Mouse (Mus musculus): Measurements from ENCODE around the gene Osbpl10. TPM values are rescaled to one million over a fixed set of nuclear protein-coding genes. Genes with fewer than 3 reads are reported as not detected.

The Osbpl10 gene
- polyA plus RNA-seq, 1 experiment = not detected

DNA sequence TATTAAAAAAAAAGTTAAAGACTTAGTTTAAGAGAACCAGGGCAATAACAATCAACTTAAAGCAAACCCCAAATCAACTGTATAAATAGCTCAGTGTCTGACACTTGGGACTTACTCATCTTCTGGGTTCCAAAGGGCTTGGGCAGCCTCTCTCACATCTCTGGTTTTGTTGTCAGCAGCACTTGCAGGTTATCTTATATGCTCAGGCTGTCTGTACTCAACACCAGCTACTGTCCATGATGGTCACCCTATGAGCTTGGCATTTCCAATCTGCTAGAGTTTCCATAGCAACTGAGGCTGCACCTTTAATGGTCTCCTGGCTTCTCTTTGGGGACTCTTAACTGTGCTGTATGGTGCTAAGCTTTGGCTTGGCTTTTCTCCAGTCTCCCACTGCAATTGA, 259.6 kb downstream of the Osbpl10 start:
- H3K27me3 ChIP-seq (ENCODE audit: control insufficient read depth) = no peaks in the 10 kb centered on the region
- H3K4me1 ChIP-seq (ENCODE audit: control insufficient read depth) = peaks cover 33% of the 10 kb centered on the region
- H3K9me3 ChIP-seq (ENCODE audit: control insufficient read depth, low read length) = no peaks in the 10 kb centered on the region
- H3K4me3 ChIP-seq (replicated peaks) = no peak overlapping the region
- TF ChIP-seq TAL1 (IDR thresholded peaks at IDR 0.05; ENCODE audit: low read length) = no peak; the same call in 2 of the 3 replicates
- no peak; the same call in 1 of the 2 replicates for TF ChIP-seq GATA1 (IDR thresholded peaks at IDR 0.05; ENCODE audit: low read length)
- peaks cover 40% of the 10 kb centered on the region for H3K36me3 ChIP-seq (ENCODE audit: control insufficient read depth)

DNA sequence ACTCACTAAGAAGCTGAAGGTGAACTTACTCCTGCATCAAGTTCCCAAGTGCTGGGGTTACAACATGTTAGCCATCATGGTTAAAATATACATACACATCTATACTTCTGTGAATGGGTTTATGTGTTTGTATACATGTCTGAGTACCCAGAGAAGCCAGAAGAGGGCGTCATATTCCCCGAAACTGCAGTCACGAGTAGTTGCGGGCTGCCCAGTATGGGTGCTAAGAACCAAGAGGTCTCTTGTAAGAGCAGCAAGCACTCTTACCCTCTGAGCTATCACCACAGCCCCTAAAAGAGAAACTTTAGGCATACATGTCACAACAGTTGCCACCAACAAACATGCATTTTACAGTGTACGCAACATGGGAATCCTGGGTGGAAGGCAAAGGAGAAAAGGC, 261.5 kb downstream of the Osbpl10 start:
- no peak for TF ChIP-seq TAL1 (IDR thresholded peaks at IDR 0.05; ENCODE audit: low read length)
- TF ChIP-seq GATA1 (IDR thresholded peaks at IDR 0.05; ENCODE audit: low read length) = no peak
- peaks cover 33% of the 10 kb centered on the region for H3K4me1 ChIP-seq (ENCODE audit: control insufficient read depth)
- H3K9me3 ChIP-seq (ENCODE audit: control insufficient read depth, low read length) = no peaks in the 10 kb centered on the region
- H3K27me3 ChIP-seq (ENCODE audit: control insufficient read depth) = no peaks in the 10 kb centered on the region
- H3K36me3 ChIP-seq (ENCODE audit: control insufficient read depth) = peaks cover 59% of the 10 kb centered on the region
- H3K4me3 ChIP-seq (replicated peaks) = no peak overlapping the region

DNA sequence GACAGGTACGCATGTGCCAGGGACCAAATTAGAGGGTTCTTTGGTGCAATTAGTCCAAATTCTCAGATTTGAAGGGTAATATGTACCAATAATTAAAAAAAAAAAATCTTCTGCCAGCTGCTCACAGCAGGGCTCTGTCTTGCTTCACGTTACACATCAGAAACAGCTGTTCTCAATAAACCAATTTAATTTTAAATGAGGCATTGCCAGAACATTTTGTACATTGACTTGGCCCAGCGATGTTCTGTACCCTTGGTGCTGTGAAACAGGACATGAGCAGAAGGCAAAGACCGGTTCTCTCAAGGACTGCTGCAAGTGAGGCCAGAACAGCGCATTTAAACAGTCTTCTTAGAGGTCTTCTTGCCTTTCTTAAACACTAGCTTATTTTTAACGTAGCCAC, 265.3 kb downstream of the Osbpl10 start:
- Histone ChIP-seq H3K36me3 (ENCODE audit: control insufficient read depth) (peaks cover 92% of the 10 kb centered on the region), H3K4me3 (replicated peaks) (no peak overlapping the region), H3K27me3 (ENCODE audit: control insufficient read depth) (no peaks in the 10 kb centered on the region), H3K4me1 (ENCODE audit: control insufficient read depth) (peaks cover 11% of the 10 kb centered on the region), H3K9me3 (ENCODE audit: control insufficient read depth, low read length) (no peaks in the 10 kb centered on the region)
- TF ChIP-seq GATA1 (IDR thresholded peaks at IDR 0.05; ENCODE audit: low read length) = no peak
- TF ChIP-seq TAL1 (IDR thresholded peaks at IDR 0.05; ENCODE audit: low read length) = no peak

DNA sequence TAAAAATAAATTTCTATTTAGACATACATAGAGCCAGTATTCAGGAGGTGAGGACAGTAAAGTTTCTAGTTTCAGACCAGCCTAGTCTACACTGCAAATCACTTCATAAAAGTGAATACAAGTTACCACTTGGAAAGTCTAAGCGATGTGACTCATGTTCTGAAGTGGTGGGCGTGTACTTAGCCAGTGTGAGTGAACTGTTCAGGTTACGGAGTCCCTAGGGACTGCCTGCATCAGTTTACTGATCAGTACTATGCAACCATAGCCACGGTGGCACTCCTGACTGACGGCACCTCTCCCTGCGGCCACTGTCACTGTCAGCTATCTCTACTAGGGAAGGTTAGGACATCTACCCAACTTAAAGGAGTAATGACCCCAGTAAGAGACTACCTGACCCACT, 266.7 kb downstream of the Osbpl10 start:
- Histone ChIP-seq H3K27me3 (ENCODE audit: control insufficient read depth) (no peaks in the 10 kb centered on the region), H3K4me3 (replicated peaks) (no peak overlapping the region), H3K4me1 (ENCODE audit: control insufficient read depth) (peaks cover 16% of the 10 kb centered on the region), H3K36me3 (ENCODE audit: control insufficient read depth) (peaks cover 95% of the 10 kb centered on the region), H3K9me3 (ENCODE audit: control insufficient read depth, low read length) (no peaks in the 10 kb centered on the region)
- TF ChIP-seq TAL1 (IDR thresholded peaks at IDR 0.05; ENCODE audit: low read length) (no peak), GATA1 (IDR thresholded peaks at IDR 0.05; ENCODE audit: low read length) (no peak)

DNA sequence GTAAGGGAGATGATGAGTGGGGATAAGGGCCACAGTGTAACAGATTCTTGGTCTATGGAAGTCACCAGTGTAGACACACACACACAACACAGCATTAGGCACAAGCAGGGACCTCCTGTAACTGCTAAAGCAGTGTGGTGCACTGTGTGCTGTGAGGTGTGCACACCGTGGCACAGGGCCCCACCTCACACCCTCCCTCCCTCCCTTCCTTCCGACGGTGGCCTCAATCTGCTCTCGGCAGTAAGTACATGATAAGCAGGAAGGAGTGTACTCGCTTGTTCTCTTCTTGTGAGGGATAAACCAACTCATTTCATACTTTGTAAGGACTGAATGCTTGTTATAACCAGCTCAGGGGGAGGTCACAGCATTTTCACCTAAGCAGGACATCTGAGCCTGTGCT, 270.8 kb downstream of the Osbpl10 start:
- TF ChIP-seq TAL1 (IDR thresholded peaks at IDR 0.05; ENCODE audit: low read length) (no peak), GATA1 (IDR thresholded peaks at IDR 0.05; ENCODE audit: low read length) (no peak)
- H3K36me3 ChIP-seq (ENCODE audit: control insufficient read depth) = peaks cover 95% of the 10 kb centered on the region
- H3K9me3 ChIP-seq (ENCODE audit: control insufficient read depth, low read length) = no peaks in the 10 kb centered on the region
- H3K4me3 ChIP-seq (replicated peaks) = no peak overlapping the region
- no peaks in the 10 kb centered on the region for H3K27me3 ChIP-seq (ENCODE audit: control insufficient read depth)
- H3K4me1 ChIP-seq (ENCODE audit: control insufficient read depth) = peaks cover 22% of the 10 kb centered on the region

DNA sequence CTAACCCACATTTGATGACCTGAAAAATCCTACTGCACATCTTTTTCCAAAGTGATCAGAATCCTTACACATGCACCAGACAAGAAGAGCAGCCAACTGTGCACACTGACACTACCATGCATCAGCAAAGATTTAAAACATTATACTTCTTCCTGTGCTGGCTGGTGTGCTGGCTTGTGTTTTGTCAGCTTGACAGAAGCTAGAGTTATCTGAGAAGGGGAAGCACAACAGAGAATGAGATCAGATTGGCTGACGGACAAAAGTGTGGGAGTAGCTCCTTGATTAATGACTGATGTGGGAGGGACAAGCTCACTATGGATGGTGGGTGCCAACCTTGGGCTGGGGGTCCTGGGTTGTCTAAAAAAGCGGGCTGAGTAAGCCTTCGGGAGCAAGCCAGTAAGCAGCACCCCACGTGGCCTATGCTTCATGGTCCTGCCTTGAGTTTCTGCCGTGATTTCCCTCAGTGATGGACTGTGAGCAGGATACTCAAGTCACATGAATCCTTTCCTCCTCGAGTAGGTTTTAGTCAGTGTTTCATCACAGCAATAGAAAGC, 279.4 kb downstream of the Osbpl10 start:
- no peak for TF ChIP-seq GATA1 (IDR thresholded peaks at IDR 0.05; ENCODE audit: low read length)
- no peak for TF ChIP-seq TAL1 (IDR thresholded peaks at IDR 0.05; ENCODE audit: low read length)
- Histone ChIP-seq H3K4me1 (ENCODE audit: control insufficient read depth) (peaks cover 17% of the 10 kb centered on the region), H3K9me3 (ENCODE audit: control insufficient read depth, low read length) (no peaks in the 10 kb centered on the region), H3K36me3 (ENCODE audit: control insufficient read depth) (peaks cover 77% of the 10 kb centered on the region), H3K27me3 (ENCODE audit: control insufficient read depth) (no peaks in the 10 kb centered on the region), H3K4me3 (replicated peaks) (no peak overlapping the region)

DNA sequence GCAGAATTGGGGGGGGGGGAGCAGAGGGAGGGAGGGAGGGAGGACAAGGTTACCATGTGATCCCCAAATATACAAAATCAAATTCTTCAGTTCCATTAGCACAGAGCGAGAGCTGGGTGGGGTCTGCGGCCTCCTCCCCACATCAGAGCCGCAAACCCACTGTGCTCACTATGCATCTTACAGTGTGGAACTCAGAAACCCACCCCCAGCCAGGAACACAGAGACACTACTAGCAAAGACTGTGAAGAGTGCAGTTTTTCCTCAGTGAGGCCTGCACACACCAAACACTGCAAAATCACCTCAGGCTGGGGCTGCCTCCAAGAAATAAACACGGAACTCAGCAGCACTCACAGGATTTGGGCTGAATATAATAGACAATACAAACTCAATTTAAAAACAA, 281.5 kb downstream of the Osbpl10 start:
- TF ChIP-seq TAL1 (IDR thresholded peaks at IDR 0.05; ENCODE audit: low read length) (no peak), GATA1 (IDR thresholded peaks at IDR 0.05; ENCODE audit: low read length) (no peak)
- Histone ChIP-seq H3K9me3 (ENCODE audit: control insufficient read depth, low read length) (no peaks in the 10 kb centered on the region), H3K4me3 (replicated peaks) (no peak overlapping the region), H3K27me3 (ENCODE audit: control insufficient read depth) (no peaks in the 10 kb centered on the region), H3K4me1 (ENCODE audit: control insufficient read depth) (peaks cover 17% of the 10 kb centered on the region), H3K36me3 (ENCODE audit: control insufficient read depth) (peaks cover 73% of the 10 kb centered on the region)

DNA sequence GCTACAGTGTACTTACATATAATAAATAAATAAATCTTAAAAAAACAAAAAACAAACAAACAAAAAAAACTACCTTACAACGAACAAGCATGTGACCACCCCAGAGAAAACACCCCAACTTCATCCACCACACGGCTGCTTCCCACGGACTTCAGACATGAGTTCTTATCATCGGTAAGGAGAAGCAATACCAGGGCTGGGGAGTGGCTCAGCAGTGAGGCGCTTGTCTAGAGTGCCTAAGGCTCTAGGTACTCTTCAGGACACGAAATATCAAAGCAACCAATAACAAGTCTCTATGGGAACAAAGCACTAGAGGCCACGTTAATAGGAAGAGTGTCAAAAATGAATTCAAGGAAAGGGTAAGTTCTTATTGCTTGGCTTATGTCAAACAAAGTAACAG, 282.1 kb downstream of the Osbpl10 start:
- no peak for TF ChIP-seq TAL1 (IDR thresholded peaks at IDR 0.05; ENCODE audit: low read length)
- no peak for TF ChIP-seq GATA1 (IDR thresholded peaks at IDR 0.05; ENCODE audit: low read length)
- Histone ChIP-seq H3K4me3 (replicated peaks) (no peak overlapping the region), H3K9me3 (ENCODE audit: control insufficient read depth, low read length) (no peaks in the 10 kb centered on the region), H3K36me3 (ENCODE audit: control insufficient read depth) (peaks cover 73% of the 10 kb centered on the region), H3K27me3 (ENCODE audit: control insufficient read depth) (no peaks in the 10 kb centered on the region), H3K4me1 (ENCODE audit: control insufficient read depth) (peaks cover 17% of the 10 kb centered on the region)

DNA sequence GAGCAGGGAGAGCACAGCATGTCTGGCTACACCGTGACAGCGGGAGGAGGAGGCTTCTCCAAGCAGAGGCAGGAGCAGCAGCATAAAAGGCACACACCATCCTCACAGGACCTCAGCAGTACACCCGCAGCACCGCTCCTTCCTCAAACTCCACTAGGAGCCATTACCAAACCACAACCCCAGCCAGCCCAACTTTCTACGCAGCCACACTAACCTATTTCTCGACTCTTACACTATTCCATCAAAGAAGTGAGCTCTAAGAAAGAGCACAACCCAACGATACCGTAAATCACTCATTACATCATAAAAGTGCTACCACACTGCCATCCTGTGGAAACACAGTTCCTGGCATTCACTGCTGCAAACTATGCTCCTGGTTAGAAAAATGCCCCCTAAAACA, 283.1 kb downstream of the Osbpl10 start:
- peaks cover 74% of the 10 kb centered on the region for H3K36me3 ChIP-seq (ENCODE audit: control insufficient read depth)
- no peaks in the 10 kb centered on the region for H3K27me3 ChIP-seq (ENCODE audit: control insufficient read depth)
- no peak overlapping the region for H3K4me3 ChIP-seq (replicated peaks)
- H3K9me3 ChIP-seq (ENCODE audit: control insufficient read depth, low read length) = no peaks in the 10 kb centered on the region
- peaks cover 17% of the 10 kb centered on the region for H3K4me1 ChIP-seq (ENCODE audit: control insufficient read depth)
- TF ChIP-seq TAL1 (IDR thresholded peaks at IDR 0.05; ENCODE audit: low read length) (no peak), GATA1 (IDR thresholded peaks at IDR 0.05; ENCODE audit: low read length) (no peak)

DNA sequence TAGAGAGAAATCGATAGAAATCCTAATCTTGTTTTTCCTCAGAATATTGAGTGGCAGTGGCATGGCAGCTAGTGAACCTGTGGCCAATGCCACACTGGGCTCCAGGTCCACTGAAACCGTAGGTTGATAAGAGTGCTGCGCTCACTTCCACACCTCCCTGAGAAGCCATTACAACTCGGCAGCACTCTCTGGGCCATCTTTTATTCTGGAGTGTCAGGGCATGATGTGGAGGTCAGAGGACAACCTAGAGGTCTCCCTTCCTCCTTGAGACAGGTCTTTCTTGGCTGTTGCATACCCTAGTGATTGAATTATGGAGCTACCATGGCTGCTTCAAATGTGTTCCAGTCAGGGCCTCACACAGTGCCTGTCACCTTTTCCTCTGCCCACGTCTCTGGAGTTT, 283.5 kb downstream of the Osbpl10 start:
- Histone ChIP-seq H3K27me3 (ENCODE audit: control insufficient read depth) (no peaks in the 10 kb centered on the region), H3K36me3 (ENCODE audit: control insufficient read depth) (peaks cover 71% of the 10 kb centered on the region), H3K4me3 (replicated peaks) (no peak overlapping the region), H3K9me3 (ENCODE audit: control insufficient read depth, low read length) (no peaks in the 10 kb centered on the region), H3K4me1 (ENCODE audit: control insufficient read depth) (peaks cover 17% of the 10 kb centered on the region)
- no peak for TF ChIP-seq GATA1 (IDR thresholded peaks at IDR 0.05; ENCODE audit: low read length)
- TF ChIP-seq TAL1 (IDR thresholded peaks at IDR 0.05; ENCODE audit: low read length) = no peak

All from erythroblast, embryonic 14.5 days (primary cell).